Mouse (Mus musculus) midbrain, embryonic 14.5 days (tissue): ENCODE measurements around the gene Bcap31. TPM values are rescaled to one million over a fixed set of nuclear protein-coding genes. Genes with fewer than 3 reads are reported as not detected.

ENCODE experiments used
- ATAC-seq: fragments of 200-750 bp; cut with Nextera tagmentation; 2 replicates; pipeline ENCODE4 v1.8.0; 2017; ENCODE audit warnings: moderate number of reproducible peaks, moderate library complexity; ENCODE audit not compliant: low FRiP score, low TSS enrichment
- DNase-seq: peaks from one replicate; pipeline ENCODE4 v3.0.0-alpha.2; 2015
- H3K27ac ChIP-seq: fragments of 300-500 bp; sonication (generic); replicated peaks from 2 replicates; pipeline ENCODE4 v1.5.1; 2014; ENCODE audit warnings: mild to moderate bottlenecking, low read depth, low read length, moderate library complexity
- H3K27me3 ChIP-seq: fragments of 300-500 bp; sonication (generic); 2 replicates; pipeline ENCODE4 v1.6.1; 2014; ENCODE audit warnings: low read length, control low read depth, mixed read lengths; ENCODE audit not compliant: control insufficient read depth, insufficient read depth
- H3K36me3 ChIP-seq: fragments of 300-500 bp; sonication (generic); 2 replicates; pipeline ENCODE4 v1.6.1; 2014; ENCODE audit warnings: low read length, control low read depth; ENCODE audit not compliant: control insufficient read depth, insufficient read depth
- H3K4me1 ChIP-seq: fragments of 300-500 bp; sonication (generic); 2 replicates; pipeline ENCODE4 v1.6.1; 2014; ENCODE audit warnings: mild to moderate bottlenecking, antibody characterized with exemption, low read length, control low read depth; ENCODE audit not compliant: control insufficient read depth, insufficient read depth
- H3K4me2 ChIP-seq: fragments of 300-500 bp; sonication (generic); 2 replicates; pipeline ENCODE4 v1.6.1; 2014; ENCODE audit warnings: mild to moderate bottlenecking, low read length, moderate library complexity
- H3K4me3 ChIP-seq: fragments of 300-500 bp; sonication (generic); replicated peaks from 2 replicates; pipeline ENCODE4 v1.5.1; 2014; ENCODE audit warnings: low read depth, low read length
- H3K9ac ChIP-seq: fragments of 300-500 bp; sonication (generic); replicated peaks from 2 replicates; pipeline ENCODE4 v1.6.1; 2014; ENCODE audit warnings: mild to moderate bottlenecking, low read length, moderate library complexity
- H3K9me3 ChIP-seq: fragments of 300-500 bp; sonication (generic); 2 replicates; pipeline ENCODE4 v1.6.1; 2016; ENCODE audit warnings: low read length, control low read depth, mixed read lengths; ENCODE audit not compliant: control insufficient read depth
- WGBS: fragments of 180-500 bp; shearing (Covaris S2); extraction: QIAGEN DNeasy Blood & Tissue Kit; methylation state at CpG from one replicate; pipeline ENCODE4 v1.1.7; 2014; 5-methylcytosine and 5-hydroxymethylcytosine counted together
- polyA plus RNA-seq: library from polyadenylated mRNA; unstranded; fragments of >200 nt; fragmentation: Nextera tagmentation; extraction: Ambion mirVana; gene quantifications from 2 replicates; pipeline ENCODE4 v1.2.1, GENCODE M21; 2014

The Bcap31 gene
- polyA plus RNA-seq, 1 experiment from 2014 or later: 116 TPM

- DNase-seq (peak; percentile 80), ATAC-seq (peak; percentile 71)
- H3K4me2 ChIP-seq: no peak overlapping the region
- no peaks in the 10 kb centered on the region for H3K36me3 ChIP-seq
- H3K27me3 ChIP-seq: no peaks in the 10 kb centered on the region
- no peaks in the 10 kb centered on the region for H3K9me3 ChIP-seq
- no peak overlapping the region for H3K27ac ChIP-seq
- no peak overlapping the region for H3K4me3 ChIP-seq
- H3K4me1 ChIP-seq: no peaks in the 10 kb centered on the region
- no peak overlapping the region for H3K9ac ChIP-seq
- WGBS: 16% methylated on average over 6 of the region's 6 CpGs
Observed at GRCm38 (mm10) chrX:73654177-73654576, 61.8 kb downstream of the Bcap31 start.

GRCm38 (mm10) chrX:73653392-73653791, 62.6 kb downstream of the Bcap31 start:
- Histone ChIP-seq H3K36me3 (no peaks in the 10 kb centered on the region), H3K4me2 (no peak overlapping the region), H3K4me3 (no peak overlapping the region), H3K9ac (no peak overlapping the region), H3K27me3 (no peaks in the 10 kb centered on the region), H3K9me3 (no peaks in the 10 kb centered on the region), H3K4me1 (no peaks in the 10 kb centered on the region), H3K27ac (no peak overlapping the region)
- DNase-seq: no peak
- no peak for ATAC-seq
- 87% methylated on average over 6 of the region's 6 CpGs for WGBS

- Histone ChIP-seq H3K9me3 (no peaks in the 10 kb centered on the region), H3K9ac (no peak overlapping the region), H3K27ac (no peak overlapping the region), H3K36me3 (no peaks in the 10 kb centered on the region), H3K4me2 (no peak overlapping the region), H3K4me1 (no peaks in the 10 kb centered on the region), H3K27me3 (no peaks in the 10 kb centered on the region), H3K4me3 (no peak overlapping the region)
- DNase-seq (no peak), ATAC-seq (no peak)
- WGBS: 80% methylated on average over 3 of the region's 3 CpGs
Observed at GRCm38 (mm10) chrX:73650869-73651268, 65.1 kb downstream of the Bcap31 start.

- Histone ChIP-seq H3K36me3 (no peaks in the 10 kb centered on the region), H3K4me1 (no peaks in the 10 kb centered on the region), H3K4me2 (no peak overlapping the region), H3K9ac (no peak overlapping the region), H3K4me3 (no peak overlapping the region), H3K27ac (no peak overlapping the region), H3K9me3 (no peaks in the 10 kb centered on the region), H3K27me3 (peaks cover 5% of the 10 kb centered on the region; the same call in 1 of the 2 replicates)
- no peak for DNase-seq
- ATAC-seq: no peak
- whole genome bisulfite sequencing: 33% methylated on average over 4 of the region's 4 CpGs
Observed at GRCm38 (mm10) chrX:73645121-73645520, 70.9 kb downstream of the Bcap31 start.

GRCm38 (mm10) chrX:73639901-73640469, 76.0 kb downstream of the Bcap31 start:
- WGBS: 20% methylated on average over 41 of the region's 41 CpGs
- peaks cover 18% of the 10 kb centered on the region for H3K27me3 ChIP-seq
- no peak overlapping the region for H3K9ac ChIP-seq
- peak; percentile 40 for DNase-seq
- no peak overlapping the region for H3K27ac ChIP-seq
- no peaks in the 10 kb centered on the region for H3K36me3 ChIP-seq
- H3K4me2 ChIP-seq: peak overlapping the region; percentile 53
- H3K9me3 ChIP-seq: no peaks in the 10 kb centered on the region
- no peaks in the 10 kb centered on the region for H3K4me1 ChIP-seq
- 0 out of 2 replicates have a peak, but pooled peaks have one; percentile 40 for ATAC-seq
- peak overlapping the region; percentile 23 for H3K4me3 ChIP-seq

- H3K4me1 ChIP-seq: no peaks in the 10 kb centered on the region
- no peak within 1 kb of the TSS for H3K27ac ChIP-seq
- H3K27me3 ChIP-seq: peaks cover 18% of the 10 kb centered on the region
- DNase-seq (peak; percentile 51), ATAC-seq (peak; percentile 63; the same call in 1 of the 2 replicates)
- H3K4me2 ChIP-seq: peak within 1 kb of the TSS; percentile 53
- no peaks in the 10 kb centered on the region for H3K9me3 ChIP-seq
- 20% methylated on average over 28 of the region's 28 CpGs for WGBS
- H3K4me3 ChIP-seq: peak within 1 kb of the TSS; percentile 23
- H3K36me3 ChIP-seq: no peaks in the 10 kb centered on the region
- H3K9ac ChIP-seq: no peak within 1 kb of the TSS; the same call in 1 of the 2 replicates
Observed at GRCm38 (mm10) chrX:73639255-73639675, 76.7 kb downstream of the Bcap31 start, which contains the start of gene Dusp9. Gene Dusp9 (plus strand): TSS chrX:73639419.

- H3K9ac ChIP-seq: no peak overlapping the region; the same call in 1 of the 2 replicates
Observed at GRCm38 (mm10) chrX:73637415-73637814, 78.6 kb downstream of the Bcap31 start.

More at GRCm38 (mm10) chrX:73637415-73637814, 78.6 kb downstream of the Bcap31 start:
- no peaks in the 10 kb centered on the region for H3K4me1 ChIP-seq
- peak; percentile 2 for DNase-seq
- no peak overlapping the region for H3K27ac ChIP-seq
- peak overlapping the region; percentile 58 for H3K4me2 ChIP-seq
- peak overlapping the region; percentile 32 for H3K4me3 ChIP-seq
- no peak for ATAC-seq
- WGBS: 21% methylated on average over 19 of the region's 19 CpGs
- H3K36me3 ChIP-seq: no peaks in the 10 kb centered on the region
- peaks cover 18% of the 10 kb centered on the region for H3K27me3 ChIP-seq
- no peaks in the 10 kb centered on the region for H3K9me3 ChIP-seq
